Mouse (Mus musculus) bone marrow macrophage, adult 2 months (primary cell): ENCODE results near the gene BC030499. TPM values are rescaled to one million over a fixed set of nuclear protein-coding genes. Genes with fewer than 3 reads are reported as not detected.

ENCODE experiments used
- H3K27ac ChIP-seq: 2 replicates; pipeline ENCODE4 v1.5.1; 2012; ENCODE audit warnings: low read depth, low read length; ENCODE audit not compliant: insufficient read depth
- H3K4me1 ChIP-seq: 2 replicates; pipeline ENCODE4 v1.6.1; 2012; ENCODE audit warnings: low read length; ENCODE audit not compliant: control insufficient read depth, insufficient read depth
- H3K4me3 ChIP-seq: 2 replicates; pipeline ENCODE4 v1.5.1; 2012; ENCODE audit warnings: mild to moderate bottlenecking, low read length, moderate library complexity; ENCODE audit not compliant: insufficient read depth
- CTCF ChIP-seq: IDR thresholded peaks from 2 replicates; pipeline ENCODE4 v1.5.1; 2012; ENCODE audit warnings: low read depth, mild to moderate bottlenecking, low read length, moderate library complexity
- POLR2A ChIP-seq: IDR thresholded peaks from 2 replicates; pipeline ENCODE4 v1.6.1; 2012; ENCODE audit warnings: mild to moderate bottlenecking, low read depth, low read length, borderline replicate concordance
- polyA plus RNA-seq: library from polyadenylated mRNA; stranded (reverse); fragments of >200 nt; gene quantifications from 2 replicates; pipeline ENCODE4 v1.2.4, GENCODE M21; 2012; ENCODE audit not compliant: missing spikeins, insufficient read depth, insufficient read length

BC030499 gene
- polyA plus RNA-seq, 1 experiment, result 3.5 TPM

DNA sequence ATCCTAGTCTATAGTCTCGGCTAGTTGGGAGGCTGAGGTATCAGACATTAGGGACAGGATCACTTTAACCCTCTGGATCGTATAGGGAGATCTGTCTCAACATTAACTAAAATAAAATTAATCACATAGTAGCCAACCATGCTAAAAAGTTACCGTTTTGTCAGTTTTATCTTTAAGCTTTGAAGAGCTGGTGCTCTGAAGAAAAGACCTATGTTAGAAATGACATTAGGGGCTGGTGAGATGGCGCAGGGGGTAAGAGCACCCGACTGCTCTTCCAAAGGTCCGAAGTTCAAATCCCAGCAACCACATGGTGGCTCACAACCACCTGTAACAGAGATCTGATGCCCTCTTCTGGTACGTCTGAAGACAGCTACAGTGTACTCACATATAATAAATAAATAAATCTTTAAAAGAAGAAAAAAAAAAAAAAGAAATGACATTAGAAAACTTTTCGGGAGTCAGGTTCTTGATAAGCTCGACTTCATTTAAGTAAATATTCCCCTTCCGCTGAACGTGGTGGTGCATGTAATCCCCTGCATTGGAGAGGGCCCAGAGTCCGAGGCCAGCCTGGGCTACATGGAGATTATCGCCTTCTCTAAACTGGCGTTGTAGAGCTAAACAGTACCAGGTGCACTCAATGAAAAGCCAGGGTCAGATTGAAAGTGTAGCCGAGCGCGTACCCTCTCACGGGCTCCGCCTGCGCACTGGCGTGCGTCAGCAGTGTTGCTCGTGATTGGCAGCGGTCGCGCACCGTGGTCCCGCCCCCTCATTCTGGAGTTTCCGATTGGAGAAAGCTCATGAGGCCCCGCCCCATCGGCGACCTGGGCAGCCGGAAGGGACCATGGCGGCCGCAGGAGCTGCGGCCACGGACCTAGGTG, 37.2 kb downstream of the BC030499 start, which contains the start of gene Pigs:
TSS of gene Pigs (plus strand) at position 782 of the 878 bp plus-strand sequence.
- TF ChIP-seq POLR2A (no peak), CTCF (0 out of 2 replicates have a peak, but pooled peaks have one; percentile 16)
- peaks cover 16% of the 10 kb centered on the region for H3K4me1 ChIP-seq

DNA sequence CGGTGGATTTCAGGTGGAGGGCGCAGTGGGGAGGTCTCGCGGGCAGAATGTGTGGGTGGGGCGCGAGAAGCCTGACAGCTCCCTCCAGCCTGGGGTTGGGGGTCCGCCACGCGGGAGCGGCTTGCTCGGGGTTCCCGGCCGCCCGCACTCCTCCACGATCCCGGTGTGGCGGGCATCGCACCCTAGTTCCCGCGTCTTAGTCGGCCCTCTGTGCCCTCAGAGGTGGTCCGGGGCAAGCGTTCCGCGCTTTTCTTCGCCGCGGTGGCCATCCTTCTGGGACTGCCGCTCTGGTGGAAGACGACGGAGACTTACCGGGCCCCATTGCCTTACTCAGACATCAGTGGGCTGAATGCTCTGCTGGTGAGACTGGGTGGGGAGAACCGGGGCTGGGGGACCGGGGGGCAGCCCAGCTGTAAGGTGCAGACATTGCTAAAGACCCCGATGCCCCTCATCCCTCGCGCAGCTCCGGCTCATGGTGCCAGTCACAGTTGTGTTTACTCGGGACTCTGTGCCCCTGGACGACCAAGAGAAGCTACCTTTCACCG, 37.9 kb downstream of the BC030499 start:
- TF ChIP-seq CTCF (no peak), POLR2A (no peak)
- H3K4me1 ChIP-seq, result peaks cover 13% of the 10 kb centered on the region
- H3K27ac ChIP-seq, result no peak overlapping the region
- peak overlapping the region; percentile 66 for H3K4me3 ChIP-seq

More for the DNA sequence above, 37.2 kb downstream of the BC030499 start, which contains the start of gene Pigs:
- Histone ChIP-seq H3K27ac (peak within 1 kb of the TSS; percentile 32; the same call in 1 of the 2 replicates), H3K4me3 (peak within 1 kb of the TSS; percentile 66)

GRCm38 (mm10) chr11:78332676-78333075, 42.0 kb downstream of the BC030499 start:
- no peak overlapping the region for H3K27ac ChIP-seq
- TF ChIP-seq POLR2A (no peak), CTCF (no peak)
- peaks cover 4% of the 10 kb centered on the region for H3K4me1 ChIP-seq
- H3K4me3 ChIP-seq, result no peak overlapping the region

DNA sequence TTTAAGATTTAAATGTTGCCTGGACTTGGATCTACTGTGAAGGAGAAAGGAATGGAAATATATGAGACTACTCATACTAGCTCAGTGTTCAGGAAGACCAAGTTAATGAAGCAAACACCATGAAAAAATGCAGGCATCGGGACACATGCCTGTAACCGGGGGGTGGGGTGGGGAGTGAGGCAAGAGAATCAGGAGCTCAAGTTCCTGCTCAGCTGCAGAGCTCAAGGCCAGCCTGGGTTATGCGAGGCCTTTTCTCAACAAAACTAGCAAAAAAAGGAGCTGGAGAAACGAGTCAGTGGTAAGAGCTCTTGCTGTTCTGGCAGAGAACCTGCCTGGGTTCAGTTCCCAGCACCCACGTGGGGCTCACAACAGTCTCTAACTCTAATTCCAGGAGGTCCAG, 43.4 kb downstream of the BC030499 start:
- TF ChIP-seq POLR2A (no peak), CTCF (no peak)
- H3K4me1 ChIP-seq, result peaks cover 3% of the 10 kb centered on the region
- no peak overlapping the region for H3K27ac ChIP-seq
- no peak overlapping the region for H3K4me3 ChIP-seq

- TF ChIP-seq CTCF (no peak), POLR2A (no peak)
- Histone ChIP-seq H3K4me3 (no peak overlapping the region), H3K4me1 (no peaks in the 10 kb centered on the region), H3K27ac (no peak overlapping the region)
These were observed 46.4 kb downstream of the BC030499 start for GRCm38 (mm10) chr11:78337040-78337439.

DNA sequence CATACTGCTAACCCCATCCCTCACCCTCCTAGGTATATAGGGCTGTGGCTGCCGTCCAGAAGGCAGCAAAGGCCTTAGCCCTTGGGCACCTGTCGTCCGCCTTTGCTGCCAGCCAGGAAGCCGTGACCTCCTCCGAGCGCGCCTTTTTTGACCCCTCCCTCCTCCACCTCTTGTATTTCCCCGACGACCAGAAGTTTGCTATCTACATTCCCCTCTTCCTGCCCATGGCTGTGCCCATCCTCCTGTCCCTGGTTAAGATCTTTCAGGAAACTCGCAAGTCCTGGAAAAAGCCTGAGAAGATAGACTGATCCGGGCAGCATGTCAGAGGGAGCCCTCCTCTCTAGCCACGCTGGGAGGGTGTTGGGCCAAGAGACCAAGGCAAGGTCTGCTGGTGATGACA, 51.1 kb downstream of the BC030499 start:
- H3K4me3 ChIP-seq, result no peak overlapping the region
- H3K27ac ChIP-seq, result no peak overlapping the region
- TF ChIP-seq POLR2A (no peak), CTCF (no peak)
- peaks cover 22% of the 10 kb centered on the region for H3K4me1 ChIP-seq

GRCm38 (mm10) chr11:78343381-78344327, 53.0 kb downstream of the BC030499 start, which contains the start of gene Unc119:
Gene Unc119, plus strand, starts transcription at chr11:78343482.
- H3K27ac ChIP-seq, result peak within 1 kb of the TSS; percentile 40
- H3K4me1 ChIP-seq, result peaks cover 35% of the 10 kb centered on the region
- H3K4me3 ChIP-seq, result peak within 1 kb of the TSS; percentile 79
- no peak for TF ChIP-seq CTCF
- no peak for TF ChIP-seq POLR2A

GRCm38 (mm10) chr11:78344328-78344889, 53.8 kb downstream of the BC030499 start:
- H3K27ac ChIP-seq, result peak overlapping the region; percentile 88
- H3K4me3 ChIP-seq, result peak overlapping the region; percentile 79
- TF ChIP-seq POLR2A (no peak), CTCF (no peak)
- H3K4me1 ChIP-seq, result peaks cover 43% of the 10 kb centered on the region

- Histone ChIP-seq H3K27ac (peak overlapping the region; percentile 88), H3K4me1 (peaks cover 48% of the 10 kb centered on the region), H3K4me3 (peak overlapping the region; percentile 3; the same call in 1 of the 2 replicates)
- no peak for TF ChIP-seq POLR2A
- no peak for TF ChIP-seq CTCF
These were observed 54.5 kb downstream of the BC030499 start for GRCm38 (mm10) chr11:78344890-78345715.
